Mouse (Mus musculus) layer of hippocampus, postnatal 36 days (tissue): ENCODE data around the gene Srf. TPM values are rescaled to one million over a fixed set of nuclear protein-coding genes. Genes with fewer than 3 reads are reported as not detected.
"Not testable (repeated sequence)": the region's sequence is repeated elsewhere in the genome, so short reads cannot be mapped to it uniquely, and the experiment has no call there.

ENCODE experiments used
- DNase-seq, 2 experiments: peaks; one replicate each; pipeline ENCODE4 v3.0.0; 2022
- total RNA-seq, 2 experiments: library from RNA; stranded (reverse); gene quantifications; 2 replicates each; pipeline ENCODE4 v1.2.3; 2021

Gene Srf
- total RNA-seq = 10 to 100 TPM; 82.3 to 83.6 TPM

GRCm38 (mm10) chr17:46555673-46556583 lies at the start of gene Srf:
Srf (minus strand) TSS chr17:46556175.
- peak; percentile 97 for DNase-seq

- no peak for DNase-seq
These were observed 49.2 kb upstream of the Srf start for GRCm38 (mm10) chr17:46605126-46605525.

GRCm38 (mm10) chr17:46603229-46603628 lies 47.3 kb upstream of the Srf start:
- no peak for DNase-seq

- no peak for DNase-seq
These were observed 46.2 kb upstream of the Srf start for GRCm38 (mm10) chr17:46602212-46602611.

- DNase-seq = no peak
These were observed 44.6 kb upstream of the Srf start for GRCm38 (mm10) chr17:46600569-46600968.

- DNase-seq = no peak
These were observed 43.0 kb upstream of the Srf start for GRCm38 (mm10) chr17:46598963-46599362.

GRCm38 (mm10) chr17:46597956-46598355 lies 42.0 kb upstream of the Srf start:
- DNase-seq = no peak

- DNase-seq = no peak
These were observed 39.4 kb upstream of the Srf start for GRCm38 (mm10) chr17:46595336-46595735.

- DNase-seq = no peak
These were observed 38.6 kb upstream of the Srf start for GRCm38 (mm10) chr17:46594606-46595005.

GRCm38 (mm10) chr17:46593124-46593523 lies 37.1 kb upstream of the Srf start:
- DNase-seq = no peak

- no peak for DNase-seq
These were observed 35.4 kb upstream of the Srf start for GRCm38 (mm10) chr17:46591406-46591805.

GRCm38 (mm10) chr17:46590439-46590838 lies 34.5 kb upstream of the Srf start:
- DNase-seq = no peak

GRCm38 (mm10) chr17:46589635-46590314 lies 33.8 kb upstream of the Srf start:
- no peak for DNase-seq

- no peak for DNase-seq
These were observed 32.9 kb upstream of the Srf start for GRCm38 (mm10) chr17:46588913-46589312.

GRCm38 (mm10) chr17:46588173-46588572 lies 32.2 kb upstream of the Srf start:
- DNase-seq = no peak

- DNase-seq = no peak
These were observed 30.4 kb upstream of the Srf start for GRCm38 (mm10) chr17:46586327-46586726.

- DNase-seq = no peak
These were observed 22.7 kb upstream of the Srf start for GRCm38 (mm10) chr17:46578650-46579049.

- no peak for DNase-seq
These were observed 20.1 kb upstream of the Srf start for GRCm38 (mm10) chr17:46576070-46576469.

- DNase-seq = no peak
These were observed 18.6 kb upstream of the Srf start for GRCm38 (mm10) chr17:46574535-46574934.

- no peak for DNase-seq
These were observed 15.0 kb upstream of the Srf start for GRCm38 (mm10) chr17:46571005-46571404.

- DNase-seq = no peak
These were observed 3.2 kb upstream of the Srf start for GRCm38 (mm10) chr17:46559146-46559545.

- no peak for DNase-seq
These were observed 2.2 kb upstream of the Srf start for GRCm38 (mm10) chr17:46558151-46558550.

- DNase-seq = not testable (repeated sequence)
These were observed 1.3 kb upstream of the Srf start for GRCm38 (mm10) chr17:46557321-46557720.

- no peak for DNase-seq
These were observed 590 bp upstream of the Srf start for GRCm38 (mm10) chr17:46556584-46556945.
